Comparison of ENCODE assay signal across 20 mouse cellular contexts in the genomic region with DNA sequence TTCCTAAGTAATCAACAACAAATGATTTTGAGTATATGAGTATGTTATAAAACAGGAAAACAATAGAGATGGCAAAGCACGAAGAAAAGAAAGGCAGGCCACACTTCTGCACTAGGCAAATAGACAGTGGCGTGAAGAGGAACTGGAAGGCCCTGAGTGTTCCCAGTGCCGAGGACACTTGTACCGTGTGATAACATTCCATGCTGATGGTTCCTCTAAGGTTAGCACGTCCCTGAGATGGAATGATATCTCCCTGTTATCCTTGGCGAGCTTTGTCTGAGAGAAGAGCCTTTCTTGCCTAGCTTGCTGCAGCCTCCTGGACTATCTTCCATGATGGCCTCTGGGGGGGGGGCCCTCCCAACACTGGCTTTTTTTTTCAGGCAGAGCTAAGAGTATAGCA. TPM values are rescaled to one million over a fixed set of nuclear protein-coding genes. Genes with fewer than 3 reads are reported as not detected.
"Had no signal": no experiment of that assay in that cellular context is flagged by ENCODE, and none has a peak within 500 bp of the region (broad histone marks: within the 10 kb centered on the region; RNA-seq: fewer than 3 reads in every experiment).

No protein-coding gene starts in this region.

- DNase-seq: kidney, adult 2 months; kidney, postnatal 25 days; left cerebral cortex, postnatal 4 days; liver, postnatal 0 days; lung, embryonic 14.5 days; retina, postnatal 1 day; right cerebral cortex, postnatal 25 days; spleen, adult 18-20 months; thymus, postnatal 25 days had no signal

- H3K9ac ChIP-seq: limb, embryonic 12.5 days; limb, embryonic 15.5 days; liver, embryonic 14.5 days; liver, postnatal 0 days; lung, embryonic 14.5 days; midbrain, embryonic 12.5 days; midbrain, embryonic 15.5 days; neural tube, embryonic 13.5 days; stomach, embryonic 15.5 days had no signal

- H3K27ac ChIP-seq: kidney, postnatal 0 days; limb, embryonic 12.5 days; limb, embryonic 15.5 days; liver, embryonic 14.5 days; macrophage; midbrain, embryonic 12.5 days; midbrain, embryonic 15.5 days; neural tube, embryonic 13.5 days; stomach, embryonic 15.5 days had no signal

- H3K36me3 ChIP-seq: limb, embryonic 12.5 days; limb, embryonic 15.5 days; midbrain, embryonic 12.5 days; midbrain, embryonic 15.5 days; neural tube, embryonic 13.5 days; stomach, embryonic 15.5 days had no signal

- ATAC-seq: liver, postnatal 0 days; lung, postnatal 0 days; midbrain, embryonic 15.5 days had no signal

- H3K27me3 ChIP-seq: limb, embryonic 12.5 days; limb, embryonic 15.5 days; midbrain, embryonic 12.5 days; midbrain, embryonic 15.5 days; neural tube, embryonic 13.5 days; stomach, embryonic 15.5 days had no signal

- H3K4me2 ChIP-seq: limb, embryonic 12.5 days; limb, embryonic 15.5 days; liver, embryonic 11.5 days; lung, embryonic 14.5 days; midbrain, embryonic 12.5 days; midbrain, embryonic 15.5 days; neural tube, embryonic 13.5 days; stomach, embryonic 15.5 days had no signal

- H3K4me3 ChIP-seq: limb, embryonic 12.5 days; limb, embryonic 15.5 days; midbrain, embryonic 12.5 days; midbrain, embryonic 15.5 days; neural tube, embryonic 13.5 days; stomach, embryonic 15.5 days had no signal

- H3K9me3 ChIP-seq: limb, embryonic 12.5 days; limb, embryonic 15.5 days; midbrain, embryonic 12.5 days; midbrain, embryonic 15.5 days; neural tube, embryonic 13.5 days; stomach, embryonic 15.5 days had no signal

- H3K4me1 ChIP-seq: stomach, embryonic 15.5 days had no signal

RNA-seq across cellular contexts. Expression of gene Acsbg1, which starts 2.9 kb away (rescaled TPM):
- polyA plus RNA-seq: macrophage had no signal
